Mouse (Mus musculus) lung, postnatal 14 days (tissue): ENCODE results near the gene Mageb4.
"Not testable (repeated sequence)": the region's sequence is repeated elsewhere in the genome, so short reads cannot be mapped to it uniquely, and the experiment has no call there.

Experiments used
- DNase-seq: peaks from one replicate; pipeline ENCODE4 v3.0.0; 2021

The Mageb4 gene

GRCm38 (mm10) chrX:86304993-86305392 lies at the start of gene Mageb4:
Gene Mageb4 (minus strand): TSS chrX:86305093.
- not testable (repeated sequence) for DNase-seq

- not testable (repeated sequence) for DNase-seq
Measured at GRCm38 (mm10) chrX:86284597-86284996, 20.3 kb downstream of the Mageb4 start.

- not testable (repeated sequence) for DNase-seq
Measured at GRCm38 (mm10) chrX:86245950-86246349, 58.9 kb downstream of the Mageb4 start.

GRCm38 (mm10) chrX:86237246-86237645 lies 67.6 kb downstream of the Mageb4 start:
- no peak for DNase-seq
